Mouse (Mus musculus): ENCODE data around the gene Jmjd8. TPM values are rescaled to one million over a fixed set of nuclear protein-coding genes. Genes with fewer than 3 reads are reported as not detected.

The Jmjd8 gene
- polyA plus RNA-seq, 1 experiment from 2014 or later, result 61.9 TPM

- no peaks in the 10 kb centered on the region for H3K9me3 ChIP-seq
- no peaks in the 10 kb centered on the region for H3K36me3 ChIP-seq (replicated peaks)
- peak overlapping the region; percentile 99 for H3K27ac ChIP-seq
- H3K4me1 ChIP-seq, result peaks cover 46% of the 10 kb centered on the region
- WGBS, result 6% methylated on average over 25 of the region's 25 CpGs
- H3K4me3 ChIP-seq, result peak overlapping the region; percentile 79
- no peaks in the 10 kb centered on the region for H3K27me3 ChIP-seq (replicated peaks)
- peak; percentile 58 for ATAC-seq (replicated peaks)
- H3K4me2 ChIP-seq, result peak overlapping the region; percentile 97
- H3K9ac ChIP-seq, result peak overlapping the region; percentile 98
These were observed 18.9 kb upstream of the Jmjd8 start for GRCm38 (mm10) chr17:25809606-25810340.

DNA sequence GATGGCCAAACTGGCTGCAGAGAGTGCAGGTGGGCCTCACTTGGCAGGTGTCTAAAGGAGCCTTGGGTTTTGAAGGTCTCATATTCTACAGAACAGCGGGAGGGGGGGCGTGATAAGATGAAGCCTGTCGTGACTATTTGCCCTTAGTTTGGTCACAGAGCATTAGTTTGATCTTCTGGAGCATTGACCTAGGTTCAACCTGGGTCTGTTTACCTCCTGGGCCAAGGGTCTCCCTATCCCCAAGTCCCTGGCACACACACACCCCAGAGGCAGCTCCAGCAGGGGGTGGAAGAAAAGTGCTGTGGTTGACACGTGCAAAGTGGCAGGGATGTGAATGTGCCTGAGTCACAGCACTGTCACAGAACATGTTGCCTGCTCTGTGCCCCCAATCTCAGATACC lies 17.8 kb upstream of the Jmjd8 start:
- peaks cover 46% of the 10 kb centered on the region for H3K4me1 ChIP-seq
- ATAC-seq (replicated peaks), result no peak
- H3K27me3 ChIP-seq (replicated peaks), result no peaks in the 10 kb centered on the region
- peak overlapping the region; percentile 79; the same call in 1 of the 2 replicates for H3K4me3 ChIP-seq
- no peaks in the 10 kb centered on the region for H3K9me3 ChIP-seq
- H3K4me2 ChIP-seq, result peak overlapping the region; percentile 97
- no peak overlapping the region for H3K27ac ChIP-seq
- WGBS, result 81% methylated on average over 4 of the region's 4 CpGs
- H3K36me3 ChIP-seq (replicated peaks), result no peaks in the 10 kb centered on the region
- peak overlapping the region; percentile 98; the same call in 1 of the 2 replicates for H3K9ac ChIP-seq

- peaks cover 12% of the 10 kb centered on the region for H3K36me3 ChIP-seq (replicated peaks)
- no peaks in the 10 kb centered on the region for H3K9me3 ChIP-seq
- peaks cover 38% of the 10 kb centered on the region for H3K4me1 ChIP-seq
- no peak overlapping the region for H3K27ac ChIP-seq
- peak overlapping the region; percentile 30 for H3K4me2 ChIP-seq
- WGBS, result 1% methylated on average over 20 of the region's 20 CpGs
- peaks cover 10% of the 10 kb centered on the region for H3K27me3 ChIP-seq (replicated peaks)
- peak overlapping the region; percentile 23 for H3K9ac ChIP-seq
- H3K4me3 ChIP-seq, result no peak overlapping the region
- ATAC-seq (replicated peaks), result no peak
These were observed 15.2 kb upstream of the Jmjd8 start for GRCm38 (mm10) chr17:25813471-25813870.

GRCm38 (mm10) chr17:25817662-25818061 lies 11.0 kb upstream of the Jmjd8 start:
- Histone ChIP-seq H3K4me1 (peaks cover 9% of the 10 kb centered on the region), H3K36me3 (replicated peaks) (peaks cover 16% of the 10 kb centered on the region), H3K9ac (no peak overlapping the region), H3K9me3 (no peaks in the 10 kb centered on the region), H3K4me3 (no peak overlapping the region), H3K4me2 (no peak overlapping the region), H3K27me3 (replicated peaks) (peaks cover 12% of the 10 kb centered on the region), H3K27ac (no peak overlapping the region)
- no peak for ATAC-seq (replicated peaks)
- WGBS, result 86% methylated on average over 11 of the region's 11 CpGs

GRCm38 (mm10) chr17:25818851-25819780 lies 9.6 kb upstream of the Jmjd8 start:
- Histone ChIP-seq H3K4me2 (no peak overlapping the region), H3K9me3 (no peaks in the 10 kb centered on the region), H3K36me3 (replicated peaks) (peaks cover 16% of the 10 kb centered on the region), H3K4me1 (peaks cover 6% of the 10 kb centered on the region), H3K4me3 (no peak overlapping the region), H3K27ac (no peak overlapping the region), H3K9ac (no peak overlapping the region), H3K27me3 (replicated peaks) (peaks cover 12% of the 10 kb centered on the region)
- WGBS, result 10% methylated on average over 46 of the region's 46 CpGs
- ATAC-seq (replicated peaks), result no peak

- peak within 1 kb of the TSS; percentile 98 for H3K4me2 ChIP-seq
- H3K27me3 ChIP-seq (replicated peaks), result peaks cover 2% of the 10 kb centered on the region; the same call in 1 of the 2 replicates
- ATAC-seq (replicated peaks), result peak; percentile 74
- peak within 1 kb of the TSS; percentile 76 for H3K27ac ChIP-seq
- H3K4me1 ChIP-seq, result peaks cover 49% of the 10 kb centered on the region
- H3K4me3 ChIP-seq, result peak within 1 kb of the TSS; percentile 74
- H3K36me3 ChIP-seq (replicated peaks), result peaks cover 16% of the 10 kb centered on the region
- under 1% methylated on average over 18 of the region's 18 CpGs for WGBS
- no peaks in the 10 kb centered on the region for H3K9me3 ChIP-seq
- H3K9ac ChIP-seq, result peak within 1 kb of the TSS; percentile 74
These were observed 5.2 kb upstream of the Jmjd8 start, which contains the start of gene Wdr24 for GRCm38 (mm10) chr17:25823452-25823851. Gene Wdr24 (plus strand): TSS chr17:25823627.

DNA sequence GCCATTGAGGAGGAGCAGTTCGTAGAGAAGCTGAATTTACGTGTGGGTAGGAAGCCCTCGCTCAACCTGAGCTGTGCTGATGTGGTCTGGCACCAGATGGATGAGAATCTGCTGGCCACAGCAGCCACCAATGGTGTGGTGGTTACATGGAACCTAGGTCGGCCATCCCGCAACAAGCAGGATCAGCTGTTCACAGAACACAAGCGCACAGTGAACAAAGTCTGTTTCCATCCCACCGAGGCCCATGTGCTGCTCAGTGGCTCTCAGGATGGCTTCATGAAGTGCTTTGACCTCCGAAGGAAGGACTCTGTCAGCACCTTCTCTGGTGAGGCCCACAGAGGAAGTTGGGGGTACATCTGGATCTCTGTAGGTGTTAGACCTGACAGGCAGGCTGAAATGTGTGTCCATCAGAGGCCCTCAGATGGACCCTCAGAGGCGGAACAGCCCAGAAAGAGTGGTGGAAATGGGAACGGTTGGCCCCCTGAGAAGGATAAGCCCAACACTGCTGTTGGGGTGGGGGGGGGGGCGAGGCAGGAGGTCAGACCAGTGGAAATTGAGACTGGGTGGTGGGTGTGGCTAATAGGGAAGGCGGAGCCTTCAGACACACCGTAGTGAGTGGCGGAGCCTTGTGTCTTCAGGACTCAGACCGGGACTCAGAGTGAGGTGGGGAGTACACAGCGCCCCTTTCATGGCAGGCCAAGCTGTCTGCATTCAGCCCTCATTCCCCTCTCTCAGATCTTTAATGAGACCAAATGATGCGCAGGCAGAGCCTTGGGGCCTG lies 4.1 kb upstream of the Jmjd8 start:
- no peak for ATAC-seq (replicated peaks)
- Histone ChIP-seq H3K9ac (peak overlapping the region; percentile 74), H3K9me3 (no peaks in the 10 kb centered on the region), H3K36me3 (replicated peaks) (peaks cover 12% of the 10 kb centered on the region; the same call in 1 of the 2 replicates), H3K4me2 (peak overlapping the region; percentile 98), H3K27ac (no peak overlapping the region), H3K4me3 (peak overlapping the region; percentile 74), H3K4me1 (peaks cover 55% of the 10 kb centered on the region), H3K27me3 (replicated peaks) (no peaks in the 10 kb centered on the region)
- WGBS, result 78% methylated on average over 16 of the region's 17 CpGs

GRCm38 (mm10) chr17:25825311-25825710 lies 3.4 kb upstream of the Jmjd8 start:
- WGBS, result 92% methylated on average over 6 of the region's 6 CpGs
- H3K4me2 ChIP-seq, result peak overlapping the region; percentile 98
- peaks cover 62% of the 10 kb centered on the region for H3K4me1 ChIP-seq
- no peak for ATAC-seq (replicated peaks)
- 0 out of 2 replicates have a peak, but pooled peaks cover 19% of the 10 kb centered on the region for H3K36me3 ChIP-seq (replicated peaks)
- no peaks in the 10 kb centered on the region for H3K27me3 ChIP-seq (replicated peaks)
- H3K9ac ChIP-seq, result no peak overlapping the region
- no peak overlapping the region for H3K27ac ChIP-seq
- H3K9me3 ChIP-seq, result no peaks in the 10 kb centered on the region
- H3K4me3 ChIP-seq, result no peak overlapping the region

GRCm38 (mm10) chr17:25825984-25826570 lies 2.6 kb upstream of the Jmjd8 start:
- Histone ChIP-seq H3K9me3 (no peaks in the 10 kb centered on the region), H3K27ac (no peak overlapping the region), H3K27me3 (replicated peaks) (no peaks in the 10 kb centered on the region), H3K4me3 (no peak overlapping the region), H3K36me3 (replicated peaks) (0 out of 2 replicates have a peak, but pooled peaks cover 27% of the 10 kb centered on the region), H3K4me1 (peaks cover 70% of the 10 kb centered on the region), H3K9ac (no peak overlapping the region), H3K4me2 (no peak overlapping the region)
- no peak for ATAC-seq (replicated peaks)
- WGBS, result 93% methylated on average over 27 of the region's 27 CpGs

DNA sequence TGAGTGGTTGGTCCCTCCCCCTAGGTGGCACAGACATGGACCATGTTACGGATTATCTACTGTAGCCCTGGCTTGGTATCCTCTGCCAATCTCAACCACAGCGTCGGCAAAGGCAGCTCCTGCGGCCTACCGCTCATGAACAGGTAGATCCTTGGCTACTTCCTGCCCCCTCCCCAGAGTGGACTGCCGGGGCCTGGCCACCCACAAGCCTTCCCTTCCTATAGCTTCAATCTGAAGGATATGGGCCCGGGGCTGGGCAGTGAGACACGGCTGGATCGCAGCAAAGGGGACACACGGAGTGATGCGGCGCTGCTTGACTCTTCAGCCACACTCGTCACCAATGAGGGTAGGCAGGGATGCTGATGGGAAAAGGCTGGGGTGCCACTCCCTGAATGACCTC lies 1.7 kb upstream of the Jmjd8 start:
- Histone ChIP-seq H3K36me3 (replicated peaks) (0 out of 2 replicates have a peak, but pooled peaks cover 31% of the 10 kb centered on the region), H3K27me3 (replicated peaks) (no peaks in the 10 kb centered on the region), H3K9ac (no peak overlapping the region), H3K27ac (no peak overlapping the region), H3K9me3 (no peaks in the 10 kb centered on the region), H3K4me3 (no peak overlapping the region), H3K4me2 (no peak overlapping the region), H3K4me1 (peaks cover 79% of the 10 kb centered on the region)
- no peak for ATAC-seq (replicated peaks)
- WGBS, result 93% methylated on average over 13 of the region's 13 CpGs

GRCm38 (mm10) chr17:25827546-25828222 lies 983 bp upstream of the Jmjd8 start:
- 92% methylated on average over 22 of the region's 22 CpGs for WGBS
- peak overlapping the region; percentile 91 for H3K27ac ChIP-seq
- no peak for ATAC-seq (replicated peaks)
- H3K9me3 ChIP-seq, result no peaks in the 10 kb centered on the region
- no peaks in the 10 kb centered on the region for H3K27me3 ChIP-seq (replicated peaks)
- peak overlapping the region; percentile 80; the same call in 1 of the 2 replicates for H3K4me2 ChIP-seq
- 0 out of 2 replicates have a peak, but pooled peaks cover 31% of the 10 kb centered on the region for H3K36me3 ChIP-seq (replicated peaks)
- peak overlapping the region; percentile 86; the same call in 1 of the 2 replicates for H3K9ac ChIP-seq
- H3K4me1 ChIP-seq, result peaks cover 82% of the 10 kb centered on the region
- H3K4me3 ChIP-seq, result 0 out of 2 replicates have a peak overlapping the region, but pooled peaks have one; percentile 66
